Mouse (Mus musculus) Patski (cell line): ENCODE data around the gene Glcci1. TPM values are rescaled to one million over a fixed set of nuclear protein-coding genes. Genes with fewer than 3 reads are reported as not detected.

Experiments used
- ATAC-seq: fragments of 100-300 bp; one replicate; pipeline ENCODE4 v1.8.0; 2021
- CTCF ChIA-PET: fragments of 350-600 bp; sonication (Branson Sonifier 250); formaldehyde crosslinking; loops from one replicate; lab custom pipeline; 2022; ENCODE audit warnings: inconsistent platforms; lab: Charles Lee
- POLR2A ChIA-PET: fragments of 350-600 bp; sonication (Branson Sonifier 250); formaldehyde crosslinking; loops from one replicate; lab custom pipeline; 2022; ENCODE audit warnings: antibody characterized with exemption, inconsistent platforms; lab: Charles Lee
- DNase-seq: peaks from one replicate; pipeline ENCODE4 v3.0.0-alpha.2; 2011; ENCODE audit warnings: low read depth, low spot score
- H3K27me3 ChIP-seq: fragments of 371-371 bp; one replicate; pipeline ENCODE4 v1.5.1; 2021
- CTCF ChIP-seq: fragments of 100-300 bp; IDR thresholded peaks from one replicate; pipeline ENCODE4 v1.5.1; 2021
- in situ Hi-C: fragments of 300-500 bp; cut with MboI; formaldehyde crosslinking; loops from 3 replicates; pipeline ENCODE4 v1.11.1; 2018; ENCODE audit warnings: low pct_unique_long_range_greater_than_20kb, mixed read lengths
- polyA plus RNA-seq: library from polyadenylated mRNA; unstranded; gene quantifications from one replicate; pipeline ENCODE4 v1.2.3, GENCODE M21; 2021

Gene Glcci1
- polyA plus RNA-seq, 1 experiment from 2014 or later, result 2.2 TPM

DNA sequence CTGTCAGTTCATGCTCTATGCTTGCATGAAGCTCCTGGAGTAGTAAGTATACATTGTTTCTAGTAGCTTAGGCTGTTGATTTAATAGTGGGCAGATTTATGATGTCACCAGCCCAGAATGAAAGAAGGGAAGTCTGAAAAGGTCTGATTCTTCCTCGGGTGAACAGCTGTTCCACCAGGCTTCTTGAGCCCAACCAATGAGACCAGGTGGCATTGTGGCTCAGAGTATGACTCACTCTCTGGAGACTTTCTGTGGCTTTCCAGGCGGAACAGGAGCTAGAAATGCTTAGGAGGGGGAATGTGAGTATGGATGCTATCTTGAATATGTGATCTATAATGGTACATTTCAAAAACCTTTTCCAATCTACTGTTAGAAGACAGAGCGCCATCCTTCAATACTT, 113.6 kb downstream of the Glcci1 start:
- DNase-seq (no peak), ATAC-seq (peak; percentile 82)
- ChIA-PET POLR2A (no interaction called here), CTCF (no interaction called here)
- TF ChIP-seq CTCF, result no peak
- no peaks in the 10 kb centered on the region for H3K27me3 ChIP-seq
- in situ Hi-C loops, result no loop called here

DNA sequence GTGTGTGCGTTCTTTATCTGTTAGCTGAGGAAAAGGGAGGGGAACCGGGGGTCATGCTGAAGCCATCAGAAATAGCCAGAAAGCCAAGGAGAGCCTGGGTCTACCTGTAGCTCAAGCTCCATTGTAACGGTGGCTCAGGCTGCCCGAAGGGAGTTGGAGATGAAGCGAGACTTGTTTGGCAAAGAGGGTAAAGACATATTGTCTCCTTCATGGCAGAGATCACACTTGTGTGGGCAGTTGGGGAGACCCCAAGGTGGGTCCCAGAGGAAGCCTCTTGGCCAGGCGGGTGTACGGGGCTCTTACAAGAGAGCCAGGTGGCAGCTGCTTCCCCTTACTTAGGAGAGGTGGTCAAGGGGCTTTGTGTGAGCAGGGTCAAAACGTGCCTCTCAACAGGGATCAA, 118.8 kb downstream of the Glcci1 start:
- ChIA-PET POLR2A (no interaction called here), CTCF (no interaction called here)
- DNase-seq (no peak), ATAC-seq (no peak)
- no peak for TF ChIP-seq CTCF
- H3K27me3 ChIP-seq, result no peaks in the 10 kb centered on the region
- in situ Hi-C loops, result no loop called here

DNA sequence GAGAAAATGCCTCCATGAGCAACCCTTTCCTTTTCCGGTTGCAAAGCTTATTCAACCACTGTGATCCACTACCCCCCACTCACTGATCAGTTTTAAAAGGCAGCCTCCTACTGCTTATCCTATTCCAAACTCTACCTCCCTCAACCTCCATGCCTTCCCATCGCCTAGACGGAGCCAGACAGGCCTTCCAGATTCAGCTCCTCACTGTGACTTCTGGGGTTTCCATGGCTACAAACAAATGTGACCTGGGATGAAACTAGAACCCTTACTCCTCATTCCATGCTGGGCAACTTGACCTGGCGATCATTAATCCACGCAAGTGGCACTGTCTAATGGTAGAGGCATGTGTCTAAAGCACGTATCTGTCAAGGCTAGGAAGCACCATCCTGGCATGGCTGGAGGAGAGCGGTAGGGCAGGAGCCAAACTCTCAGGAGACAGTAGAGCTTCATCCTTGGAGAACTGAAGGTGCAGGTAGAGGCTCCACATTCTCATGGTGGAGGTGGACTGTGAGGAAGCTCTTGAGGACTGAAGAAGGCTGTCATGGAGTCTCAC, 119.4 kb downstream of the Glcci1 start:
- ATAC-seq (no peak), DNase-seq (no peak)
- in situ Hi-C loops, result no loop called here
- ChIA-PET POLR2A (no interaction called here), CTCF (no interaction called here)
- H3K27me3 ChIP-seq, result no peaks in the 10 kb centered on the region
- TF ChIP-seq CTCF, result no peak

GRCm38 (mm10) chr6:8630531-8630930, 121.1 kb downstream of the Glcci1 start:
- ChIA-PET CTCF (no interaction called here), POLR2A (no interaction called here)
- in situ Hi-C loops, result no loop called here
- ATAC-seq (no peak), DNase-seq (no peak)
- no peak for TF ChIP-seq CTCF
- no peaks in the 10 kb centered on the region for H3K27me3 ChIP-seq

DNA sequence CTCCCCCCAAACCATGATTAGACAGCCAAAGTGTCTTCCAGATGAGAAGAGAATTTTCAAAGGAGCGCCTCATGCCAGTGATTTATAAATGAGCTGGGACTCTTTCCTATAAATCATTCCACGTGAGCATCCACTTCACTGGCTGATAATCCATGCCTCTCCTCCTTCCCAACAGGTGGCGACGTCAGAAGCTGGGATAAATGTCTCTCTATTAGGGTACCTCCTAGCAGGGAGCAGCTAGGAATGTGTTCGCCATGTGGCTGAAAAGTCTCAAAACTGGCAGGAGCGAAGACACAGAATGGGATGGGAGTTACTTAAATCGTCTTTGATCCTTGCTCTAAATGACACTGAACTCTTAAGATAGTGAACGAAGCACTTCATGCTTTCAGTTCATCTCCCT, 122.0 kb downstream of the Glcci1 start:
- ATAC-seq, result no peak
- ChIA-PET POLR2A (interaction anchor here (0.6 kb wide), 1 partner anchor 276 kb away, joined by 3 read pairs; no protein-coding TSS in a partner anchor), CTCF (interaction anchor here (1.0 kb wide), 1 partner anchor 9 kb away, joined by 3 read pairs; no protein-coding TSS in a partner anchor)
- TF ChIP-seq CTCF, result no peak
- no peaks in the 10 kb centered on the region for H3K27me3 ChIP-seq
- in situ Hi-C loops, result no loop called here
- DNase-seq, result no peak

GRCm38 (mm10) chr6:8631986-8632632, 122.7 kb downstream of the Glcci1 start:
- in situ Hi-C loops, result no loop called here
- no peak for TF ChIP-seq CTCF
- ChIA-PET CTCF (interaction anchor here (1.0 kb wide), 1 partner anchor 8 kb away, joined by 3 read pairs; no protein-coding TSS in a partner anchor), POLR2A (no interaction called here)
- no peaks in the 10 kb centered on the region for H3K27me3 ChIP-seq
- ATAC-seq, result no peak
- no peak for DNase-seq

- no peak for TF ChIP-seq CTCF
- in situ Hi-C loops, result no loop called here
- CTCF ChIA-PET, result interaction anchor here (1.0 kb wide), 1 partner anchor 7 kb away, joined by 3 read pairs; no protein-coding TSS in a partner anchor
- no peaks in the 10 kb centered on the region for H3K27me3 ChIP-seq
- POLR2A ChIA-PET, result no interaction called here
- no peak for ATAC-seq
- DNase-seq, result no peak
Observed at GRCm38 (mm10) chr6:8632701-8633100, 123.3 kb downstream of the Glcci1 start.

DNA sequence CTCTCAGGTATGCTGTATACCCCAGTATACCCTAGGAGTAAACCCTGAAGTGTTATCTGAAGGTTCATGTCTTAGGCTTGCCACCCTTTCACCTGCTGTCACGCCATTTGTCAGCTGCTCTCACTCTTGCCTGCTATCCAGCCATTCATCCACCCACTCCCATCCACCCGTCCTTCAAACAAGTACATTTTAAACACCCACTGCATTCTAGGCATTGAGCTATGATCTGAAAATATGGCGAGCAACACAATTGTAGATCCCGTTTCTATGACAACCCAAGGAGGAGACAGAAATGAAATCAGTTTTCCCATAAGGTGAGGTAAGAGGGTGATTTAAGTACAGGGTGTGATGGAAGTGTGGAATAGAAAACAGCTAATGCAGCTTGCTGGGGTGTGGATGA, 128.7 kb downstream of the Glcci1 start:
- ChIA-PET CTCF (interaction anchor here (1.2 to 2.7 kb wide), 3 partner anchors 12 to 17 kb away, joined by 3 to 10 read pairs (median 5); no protein-coding TSS in a partner anchor), POLR2A (no interaction called here)
- no peak for ATAC-seq

GRCm38 (mm10) chr6:8638899-8639298, 129.5 kb downstream of the Glcci1 start:
- TF ChIP-seq CTCF, result no peak
- ATAC-seq (no peak), DNase-seq (no peak)
- POLR2A ChIA-PET, result interaction anchor here (0.8 kb wide), 1 partner anchor 50 kb away, joined by 3 read pairs; no protein-coding TSS in a partner anchor
- H3K27me3 ChIP-seq, result no peaks in the 10 kb centered on the region
- in situ Hi-C loops, result no loop called here
- CTCF ChIA-PET, result interaction anchor here (1.0 to 2.7 kb wide), 3 partner anchors 11 to 53 kb away, joined by 3 to 10 read pairs (median 5); no protein-coding TSS in a partner anchor

More for the DNA sequence above, 128.7 kb downstream of the Glcci1 start:
- TF ChIP-seq CTCF, result no peak
- in situ Hi-C loops, result no loop called here
- DNase-seq, result no peak
- no peaks in the 10 kb centered on the region for H3K27me3 ChIP-seq

DNA sequence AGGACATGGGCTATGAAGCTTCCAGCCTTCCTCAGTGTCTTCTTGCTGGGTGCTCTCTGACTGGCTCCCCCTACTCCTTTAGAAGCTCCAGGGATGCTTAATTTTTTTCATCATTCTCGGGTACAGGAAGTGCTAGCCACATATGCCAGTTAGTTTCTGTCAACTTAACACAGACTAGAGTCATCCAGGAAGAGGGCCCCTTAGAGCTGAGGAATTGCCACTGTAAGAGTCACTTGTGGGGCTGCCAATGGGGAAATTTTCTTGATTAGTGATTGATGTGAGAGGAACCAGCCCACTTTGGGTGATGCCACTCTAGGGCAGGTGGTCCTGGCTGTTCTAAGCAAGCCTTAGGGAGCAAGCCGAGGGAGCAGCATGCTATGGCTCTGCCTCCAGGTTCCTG, 130.1 kb downstream of the Glcci1 start:
- H3K27me3 ChIP-seq, result no peaks in the 10 kb centered on the region
- TF ChIP-seq CTCF, result no peak
- POLR2A ChIA-PET, result interaction anchor here (0.8 kb wide), 1 partner anchor 51 kb away, joined by 3 read pairs; no protein-coding TSS in a partner anchor
- in situ Hi-C loops, result no loop called here
- DNase-seq (no peak), ATAC-seq (no peak)
- CTCF ChIA-PET, result interaction anchor here (0.9 to 2.7 kb wide), 4 partner anchors 8 to 53 kb away, joined by 3 to 10 read pairs (median 4); no protein-coding TSS in a partner anchor

DNA sequence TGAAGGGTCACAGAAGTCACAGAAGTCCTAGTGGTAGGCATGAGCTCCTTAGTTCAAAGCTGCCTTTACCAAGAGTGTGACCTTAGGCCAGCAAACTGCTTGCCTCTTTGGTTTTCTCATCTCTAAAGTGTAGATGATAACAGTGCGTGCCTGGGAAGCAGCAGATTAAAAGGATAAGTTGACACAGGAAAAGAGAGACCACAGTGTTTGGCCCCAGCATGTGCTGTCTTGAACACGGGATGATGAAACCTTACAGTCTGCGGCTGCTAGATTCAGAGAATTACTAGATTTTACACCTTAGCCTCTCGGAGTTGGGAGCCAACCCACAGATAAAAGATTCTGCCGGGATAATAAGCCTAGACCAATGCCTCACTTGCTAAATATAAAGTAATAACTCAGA, 131.5 kb downstream of the Glcci1 start:
- in situ Hi-C loops, result no loop called here
- POLR2A ChIA-PET, result no interaction called here
- no peaks in the 10 kb centered on the region for H3K27me3 ChIP-seq
- no peak for DNase-seq
- TF ChIP-seq CTCF, result no peak
- CTCF ChIA-PET, result interaction anchor here (0.9 to 1.3 kb wide), 3 partner anchors 11 to 107 kb away, joined by 3 to 5 read pairs (median 3); no protein-coding TSS in a partner anchor
- ATAC-seq, result peak; percentile 48
